Mouse (Mus musculus): Measurements from ENCODE around the gene Stx18. TPM values are rescaled to one million over a fixed set of nuclear protein-coding genes. Genes with fewer than 3 reads are reported as not detected.

The Stx18 gene
- total and polyA plus RNA-seq, 3 experiments, result 26.3 to 35.8 (median 29.4) TPM

GRCm38 (mm10) chr5:38080472-38080871, 41.9 kb downstream of the Stx18 start:
- Histone ChIP-seq H3K4me1 (ENCODE audit: control insufficient read depth in 1 of 2, insufficient read depth in 2 of 2) (peaks cover 0 to 5% of the 10 kb centered on the region in 2 experiments; a peak in 2 of 4 replicates), H3K36me3 (replicated peaks in 1 of 2; ENCODE audit: control insufficient read depth in 1 of 2, insufficient read depth in 1 of 2, low read length in 1 of 2) (peaks cover 0 to 7% of the 10 kb centered on the region in 2 experiments), H3K4me3 (replicated peaks in 1 of 3; ENCODE audit: low read depth in 2 of 3, low read length in 2 of 3, poor library complexity in 1 of 3) (no peak overlapping the region), H3K27me3 (replicated peaks) (no peaks in the 10 kb centered on the region), H3K79me2 (replicated peaks; ENCODE audit: control insufficient read depth, extremely low read depth, insufficient read depth, poor library complexity, severe bottlenecking) (no peaks in the 10 kb centered on the region), H3K9me3 (replicated peaks; ENCODE audit: low read length) (no peaks in the 10 kb centered on the region), H3K27ac (ENCODE audit: insufficient read depth, low read depth) (no peak overlapping the region), H3K9ac (ENCODE audit: insufficient read depth, low read depth) (no peak overlapping the region), H3K4me2 (ENCODE audit: insufficient read depth, low read depth, poor library complexity, severe bottlenecking) (no peak overlapping the region)
- in situ Hi-C loops (cut with MboI; ENCODE audit: low pct_ligation_motif_present, low pct_unique_long_range_greater_than_20kb, low sequenced_read_pairs) (loop anchor here (25.0 kb wide), 1 partner anchor 168 kb away; no protein-coding TSS in a partner anchor), dilution Hi-C loops (cut with MboI; ENCODE audit: extremely low pct_ligation_motif_present, extremely low pct_unique_long_range_greater_than_20kb, low sequenced_read_pairs) (no loop called here)
- TF ChIP-seq BHLHE40 (IDR thresholded peaks at IDR 0.05; ENCODE audit: low read depth, low read length) (no peak), NELFE (IDR thresholded peaks at IDR 0.05; ENCODE audit: low read depth, low read length) (no peak), CHD1 (IDR thresholded peaks at IDR 0.05; ENCODE audit: low read depth, low read length) (no peak), IRF4 (IDR thresholded peaks at IDR 0.05; ENCODE audit: low read depth, low read length) (no peak), HCFC1 (IDR thresholded peaks at IDR 0.05; ENCODE audit: low read depth, low read length) (no peak), RAD21 (IDR thresholded peaks at IDR 0.05; ENCODE audit: low read depth, low read length) (no peak), NRF1 (IDR thresholded peaks at IDR 0.05; ENCODE audit: low read depth, low read length) (no peak), CTCF (conservative IDR thresholded peaks at IDR 0.05 in 1 of 2, IDR thresholded peaks at IDR 0.05 in 1 of 2; ENCODE audit: low read depth in 2 of 2, low read length in 2 of 2) (no peak)
- no peak for DNase-seq (ENCODE audit: extremely low read depth)

- TF ChIP-seq TBP (conservative IDR thresholded peaks at IDR 0.05; ENCODE audit: low read depth, low read length), result no peak
- Histone ChIP-seq H3K4me2 (ENCODE audit: insufficient read depth, low read depth, poor library complexity, severe bottlenecking) (no peak overlapping the region), H3K79me2 (replicated peaks; ENCODE audit: control insufficient read depth, extremely low read depth, insufficient read depth, poor library complexity, severe bottlenecking) (no peaks in the 10 kb centered on the region), H3K27ac (ENCODE audit: insufficient read depth, low read depth) (no peak overlapping the region), H3K4me3 (replicated peaks in 1 of 3; ENCODE audit: low read depth in 2 of 3, low read length in 2 of 3, poor library complexity in 1 of 3) (no peak overlapping the region), H3K9me3 (replicated peaks; ENCODE audit: low read length) (no peaks in the 10 kb centered on the region), H3K4me1 (ENCODE audit: control insufficient read depth in 1 of 2, insufficient read depth in 2 of 2) (peaks cover 0 to 5% of the 10 kb centered on the region in 2 experiments; a peak in 2 of 4 replicates), H3K27me3 (replicated peaks) (no peaks in the 10 kb centered on the region), H3K36me3 (replicated peaks in 1 of 2; ENCODE audit: control insufficient read depth in 1 of 2, insufficient read depth in 1 of 2, low read length in 1 of 2) (peaks cover 0 to 7% of the 10 kb centered on the region in 2 experiments), H3K9ac (ENCODE audit: insufficient read depth, low read depth) (no peak overlapping the region)
- DNase-seq (ENCODE audit: extremely low read depth), result no peak
- in situ Hi-C loops (cut with MboI; ENCODE audit: low pct_ligation_motif_present, low pct_unique_long_range_greater_than_20kb, low sequenced_read_pairs) (loop anchor here (25.0 kb wide), 1 partner anchor 170 kb away; no protein-coding TSS in a partner anchor), dilution Hi-C loops (cut with MboI; ENCODE audit: extremely low pct_ligation_motif_present, extremely low pct_unique_long_range_greater_than_20kb, low sequenced_read_pairs) (no loop called here)
Observed at GRCm38 (mm10) chr5:38082589-38082988, 44.0 kb downstream of the Stx18 start.

DNA sequence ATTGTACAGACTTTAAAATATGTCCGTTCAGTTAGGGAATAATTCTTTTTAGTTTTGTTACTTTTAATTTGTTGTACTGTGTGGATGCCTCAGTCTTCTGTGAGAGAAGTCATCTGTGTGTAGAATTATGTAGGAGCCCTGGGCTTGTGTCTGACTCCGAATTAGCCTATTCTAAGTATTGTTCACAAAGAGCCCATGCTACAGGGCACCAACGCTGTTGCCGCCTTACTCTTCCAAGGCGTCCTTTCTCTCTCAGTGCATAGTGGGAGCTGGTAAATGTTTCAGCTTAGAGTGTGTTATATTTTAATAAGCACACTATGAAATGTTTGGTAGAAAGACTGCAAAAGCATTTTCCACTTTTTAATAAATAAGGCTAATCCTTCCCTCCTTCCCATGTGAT, 44.8 kb downstream of the Stx18 start:
- H3K9ac ChIP-seq (ENCODE audit: insufficient read depth, low read depth), result no peak overlapping the region
- H3K4me3 ChIP-seq (replicated peaks in 1 of 3; ENCODE audit: low read depth in 2 of 3, low read length in 2 of 3, poor library complexity in 1 of 3), result no peak overlapping the region
- no peak for DNase-seq (ENCODE audit: extremely low read depth)
- no peak overlapping the region for H3K27ac ChIP-seq (ENCODE audit: insufficient read depth, low read depth)
- no peaks in the 10 kb centered on the region for H3K27me3 ChIP-seq (replicated peaks)
- TF ChIP-seq USF1 (IDR thresholded peaks at IDR 0.05; ENCODE audit: low read depth, low read length), result no peak
- TF ChIP-seq E2F4 (IDR thresholded peaks at IDR 0.05; ENCODE audit: insufficient replicate concordance, low read depth, low read length), result no peak
- H3K9me3 ChIP-seq (replicated peaks; ENCODE audit: low read length), result no peaks in the 10 kb centered on the region
- H3K79me2 ChIP-seq (replicated peaks; ENCODE audit: control insufficient read depth, extremely low read depth, insufficient read depth, poor library complexity, severe bottlenecking), result no peaks in the 10 kb centered on the region
- in situ Hi-C loops (cut with MboI; ENCODE audit: low pct_ligation_motif_present, low pct_unique_long_range_greater_than_20kb, low sequenced_read_pairs) (loop anchor here (25.0 kb wide), 1 partner anchor 171 kb away; no protein-coding TSS in a partner anchor), dilution Hi-C loops (cut with MboI; ENCODE audit: extremely low pct_ligation_motif_present, extremely low pct_unique_long_range_greater_than_20kb, low sequenced_read_pairs) (no loop called here)
- peaks cover 0 to 9% of the 10 kb centered on the region in 2 experiments for H3K36me3 ChIP-seq (replicated peaks in 1 of 2; ENCODE audit: control insufficient read depth in 1 of 2, insufficient read depth in 1 of 2, low read length in 1 of 2)
- no peak overlapping the region for H3K4me2 ChIP-seq (ENCODE audit: insufficient read depth, low read depth, poor library complexity, severe bottlenecking)
- H3K4me1 ChIP-seq (ENCODE audit: control insufficient read depth in 1 of 2, insufficient read depth in 2 of 2), result peaks cover 0 to 5% of the 10 kb centered on the region in 2 experiments; a peak in 2 of 4 replicates

Data from CH12.LX (cell line).